Comparison of ENCODE assay signal across 1 mouse cellular context in the genomic region with DNA sequence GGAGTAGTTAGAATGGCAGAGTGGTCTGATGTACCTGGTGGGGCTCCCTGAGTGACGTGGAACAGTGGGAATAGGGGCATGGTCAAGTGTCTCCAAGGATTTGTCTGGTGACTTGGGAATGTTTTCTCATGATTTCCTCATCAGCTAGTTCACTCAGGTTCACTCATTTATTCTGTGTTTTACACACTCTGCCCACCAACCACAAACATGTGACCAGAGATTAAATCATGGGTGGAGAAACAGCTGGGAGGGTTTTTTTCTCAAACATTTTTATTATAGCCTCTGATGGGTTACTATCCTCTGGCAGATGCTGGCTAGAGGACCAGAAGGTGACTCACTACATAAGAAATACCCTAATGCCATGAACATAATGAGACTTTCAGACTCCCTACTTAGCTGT.
TF ChIP-seq lines count a peak whose summit lies in the region.

No protein-coding gene starts in this region.

TF ChIP-seq in myocyte, 11 proteins besides CTCF, POLR2A, EP300 and RAD21 (continued from another document):
- no peak for TF ChIP-seq E2F4 (IDR thresholded peaks at IDR 0.05; ENCODE audit: insufficient read depth)
- TF ChIP-seq SRF (IDR thresholded peaks at IDR 0.05; ENCODE audit: control insufficient read depth, insufficient read length, low read depth): no peak
- no peak for TF ChIP-seq TCF3 (IDR thresholded peaks at IDR 0.05; ENCODE audit: insufficient read length, low read depth)
- TF ChIP-seq TCF12 (IDR thresholded peaks at IDR 0.05; ENCODE audit: insufficient read depth, poor library complexity, severe bottlenecking): peak; percentile 59
- TF ChIP-seq MAX (IDR thresholded peaks at IDR 0.05; ENCODE audit: low read depth): no peak
- no peak for TF ChIP-seq POLR2AphosphoS2 (IDR thresholded peaks at IDR 0.05; ENCODE audit: insufficient read length, low read depth)
- TF ChIP-seq REST (IDR thresholded peaks at IDR 0.05; ENCODE audit: insufficient read depth, insufficient read length): no peak
